Mouse (Mus musculus): ENCODE measurements around the gene Poc1a. TPM values are rescaled to one million over a fixed set of nuclear protein-coding genes. Genes with fewer than 3 reads are reported as not detected.

Poc1a gene
- total and polyA plus RNA-seq, 2 experiments from 2014 or later, result 9.8 to 10.8 TPM

DNA sequence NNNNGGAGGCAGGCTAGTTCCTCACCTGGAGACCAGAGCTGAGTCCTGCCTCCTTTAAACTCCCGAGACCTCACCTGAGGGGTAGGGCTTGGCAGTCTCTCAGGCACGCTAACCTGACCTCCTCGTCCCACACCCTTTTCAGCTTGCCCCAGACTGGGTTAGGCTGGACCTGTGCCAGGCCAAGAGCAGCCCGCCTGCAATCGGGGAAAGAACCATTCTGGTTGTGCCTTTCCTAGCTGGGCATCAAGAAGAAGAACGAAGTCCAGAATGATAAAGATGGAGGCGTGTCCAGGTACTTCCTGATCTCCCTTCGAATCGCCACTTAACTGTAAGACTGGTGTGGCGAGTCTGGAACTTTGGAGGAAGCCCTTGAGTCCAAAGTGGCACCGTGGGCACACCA is 31.3 kb upstream of the Poc1a start:
- H3K9me3 ChIP-seq (ENCODE audit: low read length), result no peaks in the 10 kb centered on the region
- WGBS, result 86% methylated on average over 11 of the region's 11 CpGs

DNA sequence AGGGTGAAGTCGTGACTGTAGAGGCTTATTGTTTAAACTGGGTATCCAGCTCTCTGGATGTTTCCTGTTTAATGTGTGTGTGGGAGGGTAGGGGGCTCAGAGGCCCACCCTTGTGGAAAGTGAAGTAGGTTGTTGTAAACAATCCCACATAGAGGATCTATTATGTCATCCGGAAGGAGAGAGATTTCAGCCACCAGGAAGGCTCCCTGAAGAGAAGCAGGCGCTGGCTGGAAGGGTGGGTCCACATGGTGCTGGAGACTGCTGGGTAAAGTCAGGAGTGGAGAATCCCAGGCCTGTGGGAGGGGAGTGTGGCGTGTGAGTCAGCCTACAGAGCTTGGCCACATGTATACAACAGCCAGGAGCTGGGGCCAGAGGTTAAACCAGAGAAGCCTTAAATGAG is 30.6 kb upstream of the Poc1a start:
- H3K27me3 ChIP-seq (ENCODE audit: insufficient read depth, low read length), result no peaks in the 10 kb centered on the region
- H3K9ac ChIP-seq (replicated peaks; ENCODE audit: low read length), result no peak overlapping the region
- H3K4me3 ChIP-seq (ENCODE audit: low read length), result no peak overlapping the region
- no peaks in the 10 kb centered on the region for H3K9me3 ChIP-seq (ENCODE audit: low read length)
- no peak for TF ChIP-seq CTCF (IDR thresholded peaks at IDR 0.05; ENCODE audit: low read depth)
- H3K36me3 ChIP-seq (ENCODE audit: insufficient read depth, low read length), result no peaks in the 10 kb centered on the region
- ATAC-seq (no peak), DNase-seq (ENCODE audit: low spot score) (no peak)
- no peak overlapping the region for H3K27ac ChIP-seq
- WGBS, result 56% methylated on average over 4 of the region's 4 CpGs
- H3K4me2 ChIP-seq (ENCODE audit: low read depth, low read length), result no peak overlapping the region
- peaks cover 21% of the 10 kb centered on the region for H3K4me1 ChIP-seq (ENCODE audit: insufficient read depth, low read length)

More for the DNA sequence above, 31.3 kb upstream of the Poc1a start:
- Histone ChIP-seq H3K27ac (no peak overlapping the region), H3K27me3 (ENCODE audit: insufficient read depth, low read length) (no peaks in the 10 kb centered on the region), H3K4me2 (ENCODE audit: low read depth, low read length) (no peak overlapping the region), H3K4me1 (ENCODE audit: insufficient read depth, low read length) (peaks cover 21% of the 10 kb centered on the region), H3K9ac (replicated peaks; ENCODE audit: low read length) (no peak overlapping the region), H3K36me3 (ENCODE audit: insufficient read depth, low read length) (no peaks in the 10 kb centered on the region), H3K4me3 (ENCODE audit: low read length) (no peak overlapping the region)
- DNase-seq (ENCODE audit: low spot score) (no peak), ATAC-seq (no peak)
- TF ChIP-seq CTCF (IDR thresholded peaks at IDR 0.05; ENCODE audit: low read depth), result no peak

DNA sequence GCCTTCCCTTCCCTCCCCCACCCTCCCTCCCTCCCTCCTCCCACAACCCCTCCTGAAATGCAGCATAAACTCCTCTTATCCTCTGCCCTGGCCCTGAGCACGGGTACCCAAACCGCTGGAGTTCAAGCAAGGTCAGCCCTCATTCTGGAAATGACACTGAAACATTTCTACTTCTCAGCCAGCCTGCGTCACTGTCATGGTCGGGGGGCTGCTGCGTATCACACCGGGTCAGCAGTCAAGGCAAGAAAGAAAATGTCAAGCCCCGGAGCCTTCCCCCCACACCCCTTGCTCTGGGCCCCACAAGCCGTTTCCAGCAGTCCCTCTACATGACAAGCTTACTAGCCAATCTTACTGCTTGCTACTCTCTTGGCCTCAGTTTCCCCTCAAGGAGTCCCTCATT is 29.8 kb upstream of the Poc1a start:
- H3K27me3 ChIP-seq (ENCODE audit: insufficient read depth, low read length), result no peaks in the 10 kb centered on the region
- WGBS, result 71% methylated on average over 8 of the region's 8 CpGs
- DNase-seq (ENCODE audit: low spot score), result no peak

DNA sequence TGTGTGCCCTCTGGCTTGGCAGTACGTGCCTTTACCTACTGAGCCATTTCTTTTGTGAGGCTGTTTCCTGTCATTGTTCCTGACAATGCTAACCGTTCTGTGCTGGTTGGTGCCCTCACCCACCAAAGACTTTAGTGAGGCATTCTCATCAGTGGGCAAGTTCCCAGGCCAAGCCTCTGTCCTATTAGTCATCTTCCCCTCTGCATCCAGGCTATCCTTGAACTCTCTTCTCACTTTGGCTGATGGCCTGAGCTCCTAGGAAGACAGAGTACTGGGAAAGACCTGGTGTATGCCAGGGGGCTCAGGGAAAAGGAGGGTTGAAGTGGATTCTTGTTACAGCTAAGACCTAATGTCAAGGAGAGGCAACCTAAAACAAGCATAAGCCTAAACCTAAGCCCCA is 26.9 kb upstream of the Poc1a start:
- Histone ChIP-seq H3K9me3 (ENCODE audit: low read length) (no peaks in the 10 kb centered on the region), H3K4me3 (ENCODE audit: low read length) (no peak overlapping the region), H3K9ac (replicated peaks; ENCODE audit: low read length) (no peak overlapping the region), H3K4me2 (ENCODE audit: low read depth, low read length) (no peak overlapping the region), H3K4me1 (ENCODE audit: insufficient read depth, low read length) (no peaks in the 10 kb centered on the region), H3K27ac (no peak overlapping the region), H3K27me3 (ENCODE audit: insufficient read depth, low read length) (no peaks in the 10 kb centered on the region), H3K36me3 (ENCODE audit: insufficient read depth, low read length) (no peaks in the 10 kb centered on the region)
- ATAC-seq (no peak), DNase-seq (ENCODE audit: low spot score) (no peak)
- WGBS, result 84% methylated on average over 2 of the region's 2 CpGs
- no peak for TF ChIP-seq CTCF (IDR thresholded peaks at IDR 0.05; ENCODE audit: low read depth)

More for the DNA sequence above, 29.8 kb upstream of the Poc1a start:
- no peak overlapping the region for H3K9ac ChIP-seq (replicated peaks; ENCODE audit: low read length)
- H3K36me3 ChIP-seq (ENCODE audit: insufficient read depth, low read length), result no peaks in the 10 kb centered on the region
- peaks cover 21% of the 10 kb centered on the region for H3K4me1 ChIP-seq (ENCODE audit: insufficient read depth, low read length)
- no peak for TF ChIP-seq CTCF (IDR thresholded peaks at IDR 0.05; ENCODE audit: low read depth)
- no peak overlapping the region for H3K4me3 ChIP-seq (ENCODE audit: low read length)
- no peak overlapping the region for H3K27ac ChIP-seq
- H3K9me3 ChIP-seq (ENCODE audit: low read length), result no peaks in the 10 kb centered on the region
- H3K4me2 ChIP-seq (ENCODE audit: low read depth, low read length), result no peak overlapping the region
- no peak for ATAC-seq

DNA sequence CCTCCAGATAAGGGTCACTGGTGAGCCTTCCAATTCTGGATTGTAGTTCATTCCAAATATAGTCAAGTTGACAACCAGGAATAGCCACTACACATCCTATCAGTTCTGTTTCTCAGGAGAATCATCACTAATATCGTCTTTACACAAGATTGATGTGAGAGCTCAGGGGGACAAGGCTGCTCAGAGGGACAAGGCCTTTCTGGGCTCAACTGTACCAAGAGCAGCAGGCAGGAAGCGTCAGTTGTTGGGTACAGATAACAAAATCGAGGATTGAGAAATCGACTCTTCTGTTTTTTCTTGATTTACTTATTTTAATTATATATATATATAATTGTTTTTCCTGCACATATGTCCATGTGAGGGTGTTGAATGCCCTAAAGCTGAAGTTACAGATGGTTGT is 22.4 kb upstream of the Poc1a start:
- TF ChIP-seq CTCF (IDR thresholded peaks at IDR 0.05; ENCODE audit: low read depth), result no peak
- ATAC-seq (no peak), DNase-seq (ENCODE audit: low spot score) (no peak)
- Histone ChIP-seq H3K36me3 (ENCODE audit: insufficient read depth, low read length) (no peaks in the 10 kb centered on the region), H3K9me3 (ENCODE audit: low read length) (no peaks in the 10 kb centered on the region), H3K4me1 (ENCODE audit: insufficient read depth, low read length) (no peaks in the 10 kb centered on the region), H3K4me2 (ENCODE audit: low read depth, low read length) (no peak overlapping the region), H3K27me3 (ENCODE audit: insufficient read depth, low read length) (no peaks in the 10 kb centered on the region), H3K27ac (no peak overlapping the region), H3K4me3 (ENCODE audit: low read length) (no peak overlapping the region), H3K9ac (replicated peaks; ENCODE audit: low read length) (no peak overlapping the region)
- WGBS, result 91% methylated on average over 4 of the region's 4 CpGs

DNA sequence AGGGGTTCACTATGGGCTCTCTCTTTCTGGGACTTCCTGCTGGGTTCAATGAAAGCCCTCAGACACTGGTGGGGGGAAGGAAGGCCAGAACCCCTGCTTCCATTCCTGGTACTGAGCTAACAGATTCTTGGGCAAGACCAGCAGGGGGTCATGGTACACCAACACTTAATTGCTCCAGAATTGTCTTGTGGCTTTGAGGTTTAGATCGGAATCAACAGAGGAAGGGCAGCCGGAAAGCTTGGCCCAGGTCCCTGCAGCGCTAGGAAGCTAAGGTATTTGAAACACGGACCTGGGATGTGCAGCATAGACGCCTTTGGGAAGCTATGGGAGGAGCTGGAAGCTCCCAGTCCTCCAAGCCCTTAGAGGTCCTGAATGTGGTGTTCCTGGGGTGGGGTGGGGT is 21.9 kb upstream of the Poc1a start:
- Histone ChIP-seq H3K36me3 (ENCODE audit: insufficient read depth, low read length) (no peaks in the 10 kb centered on the region), H3K27ac (no peak overlapping the region), H3K27me3 (ENCODE audit: insufficient read depth, low read length) (no peaks in the 10 kb centered on the region), H3K9ac (replicated peaks; ENCODE audit: low read length) (no peak overlapping the region), H3K9me3 (ENCODE audit: low read length) (no peaks in the 10 kb centered on the region), H3K4me1 (ENCODE audit: insufficient read depth, low read length) (no peaks in the 10 kb centered on the region), H3K4me2 (ENCODE audit: low read depth, low read length) (no peak overlapping the region), H3K4me3 (ENCODE audit: low read length) (no peak overlapping the region)
- WGBS, result 63% methylated on average over 5 of the region's 5 CpGs
- no peak for ATAC-seq
- no peak for DNase-seq (ENCODE audit: low spot score)
- no peak for TF ChIP-seq CTCF (IDR thresholded peaks at IDR 0.05; ENCODE audit: low read depth)

DNA sequence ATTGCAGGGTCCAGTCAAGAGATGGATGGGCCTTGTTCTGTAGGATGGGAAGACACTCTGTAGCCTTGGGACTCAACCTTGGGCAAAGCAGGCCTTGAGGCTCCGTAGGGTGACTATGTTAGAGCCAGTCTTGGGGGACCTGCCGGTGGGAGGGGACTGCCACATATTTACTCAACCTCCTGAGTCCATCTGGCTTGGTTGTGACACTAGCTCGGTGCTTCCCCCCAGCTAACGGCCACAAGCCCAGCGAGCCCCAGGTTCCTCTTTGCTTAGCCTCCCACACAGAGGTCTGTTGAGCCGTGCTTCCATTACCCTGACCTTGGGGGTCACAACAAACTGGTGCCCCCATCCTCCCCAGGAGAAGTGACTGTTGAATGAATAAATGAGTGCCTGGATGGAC is 19.8 kb upstream of the Poc1a start:
- Histone ChIP-seq H3K27me3 (ENCODE audit: insufficient read depth, low read length) (no peaks in the 10 kb centered on the region), H3K4me2 (ENCODE audit: low read depth, low read length) (no peak overlapping the region), H3K9me3 (ENCODE audit: low read length) (no peaks in the 10 kb centered on the region), H3K4me3 (ENCODE audit: low read length) (no peak overlapping the region), H3K4me1 (ENCODE audit: insufficient read depth, low read length) (no peaks in the 10 kb centered on the region), H3K9ac (replicated peaks; ENCODE audit: low read length) (no peak overlapping the region), H3K27ac (no peak overlapping the region), H3K36me3 (ENCODE audit: insufficient read depth, low read length) (no peaks in the 10 kb centered on the region)
- ATAC-seq (no peak), DNase-seq (ENCODE audit: low spot score) (no peak)
- 88% methylated on average over 6 of the region's 6 CpGs for WGBS
- no peak for TF ChIP-seq CTCF (IDR thresholded peaks at IDR 0.05; ENCODE audit: low read depth)
